Mouse (Mus musculus) frontal cortex, postnatal 14 days (tissue): Measurements from ENCODE around the gene Neurl4.
"Not testable (repeated sequence)": the region's sequence is repeated elsewhere in the genome, so short reads cannot be mapped to it uniquely, and the experiment has no call there.

Source experiments
- DNase-seq, 2 experiments: peaks; one replicate each; pipeline ENCODE4 v3.0.0; 2022; ENCODE audit warnings: low spot score in 2 of 2

The Neurl4 gene

DNA sequence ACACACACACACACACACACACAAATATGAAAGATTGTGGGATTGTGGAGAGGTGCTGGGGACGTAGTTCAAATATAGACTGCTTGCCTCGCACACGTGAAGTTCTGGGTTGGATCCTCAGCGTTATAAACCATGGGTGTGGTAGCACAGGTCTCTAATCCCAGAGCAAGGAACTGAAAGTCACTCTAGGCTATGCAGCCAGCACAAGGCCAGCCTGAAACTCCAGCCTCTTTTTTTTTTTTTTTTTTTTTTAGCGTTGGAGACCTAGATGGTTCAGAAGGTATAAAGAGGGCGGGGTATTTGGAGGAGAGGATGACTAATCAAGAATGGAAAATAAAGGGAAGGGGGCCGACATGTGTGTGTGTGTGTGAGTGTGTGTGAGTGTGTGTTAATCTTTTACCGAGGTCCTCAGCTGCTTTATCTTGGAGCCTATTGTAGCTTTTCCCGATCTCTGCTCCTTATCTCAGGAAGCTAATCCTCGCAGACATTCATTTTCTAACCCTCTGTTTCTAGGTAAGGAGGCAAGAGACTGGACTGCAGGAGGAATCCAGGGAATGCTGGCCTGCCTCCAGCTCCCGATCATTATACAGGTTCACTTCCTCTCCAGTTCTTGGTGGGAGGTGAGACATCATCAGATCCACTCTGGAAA lies 52.5 kb downstream of the Neurl4 start:
- DNase-seq = no peak

DNA sequence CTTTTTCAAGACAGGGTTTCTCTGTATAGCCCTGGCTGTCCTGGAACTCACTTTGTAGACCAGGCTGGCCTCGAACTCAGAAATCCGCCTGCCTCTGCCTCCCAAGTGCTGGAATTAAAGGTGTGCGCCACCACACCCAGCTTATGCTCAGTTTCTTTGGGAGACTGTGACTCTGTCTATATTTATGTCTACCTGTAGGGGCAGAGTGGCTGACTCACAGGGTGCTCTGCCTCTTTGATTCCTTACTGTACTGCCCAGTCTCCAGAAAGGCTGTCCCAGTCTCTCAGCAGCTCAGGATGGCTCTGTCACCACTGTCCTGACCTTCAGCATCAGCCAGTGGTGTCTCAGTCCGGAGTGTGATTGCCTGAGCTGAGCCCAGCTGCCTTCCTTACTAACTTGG lies 54.7 kb downstream of the Neurl4 start:
- DNase-seq = not testable (repeated sequence)

DNA sequence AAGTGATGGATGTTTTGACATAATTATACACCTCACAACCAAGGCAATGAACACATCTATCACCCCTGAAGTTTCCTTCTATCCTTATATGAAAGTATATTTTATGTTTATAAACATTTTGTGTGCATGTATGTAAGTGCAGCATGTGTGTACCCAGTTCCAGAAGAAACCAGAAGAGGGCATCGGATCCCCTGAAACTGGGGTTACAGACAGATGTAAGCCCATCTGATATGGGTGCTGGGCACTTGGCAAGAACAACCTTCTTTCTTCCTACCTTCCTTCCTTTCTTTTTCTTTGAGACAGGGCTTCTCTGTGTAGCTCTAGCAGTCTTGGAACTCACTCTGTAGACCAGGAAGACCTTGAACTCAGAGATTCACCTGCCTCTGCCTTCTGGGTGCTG lies 55.3 kb downstream of the Neurl4 start:
- no peak for DNase-seq

DNA sequence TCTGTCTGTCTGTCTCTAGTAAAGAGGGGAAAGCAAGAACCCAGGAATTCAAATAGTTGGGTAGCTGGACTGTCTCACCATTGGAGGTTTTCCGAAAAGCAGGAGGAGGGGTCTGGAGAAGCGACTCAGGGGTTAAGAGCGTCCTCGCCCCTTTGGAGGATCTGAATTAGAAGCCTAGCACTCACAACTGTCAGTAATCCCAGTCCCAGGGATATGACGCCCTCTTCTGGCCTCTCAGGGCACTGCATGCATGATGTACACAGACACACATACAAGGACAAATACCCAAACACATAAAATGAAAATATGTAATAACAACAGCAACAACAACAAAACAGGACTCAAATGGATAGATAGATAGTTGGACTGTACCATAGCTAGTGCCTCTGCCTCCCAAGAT lies 59.7 kb downstream of the Neurl4 start:
- DNase-seq = no peak

DNA sequence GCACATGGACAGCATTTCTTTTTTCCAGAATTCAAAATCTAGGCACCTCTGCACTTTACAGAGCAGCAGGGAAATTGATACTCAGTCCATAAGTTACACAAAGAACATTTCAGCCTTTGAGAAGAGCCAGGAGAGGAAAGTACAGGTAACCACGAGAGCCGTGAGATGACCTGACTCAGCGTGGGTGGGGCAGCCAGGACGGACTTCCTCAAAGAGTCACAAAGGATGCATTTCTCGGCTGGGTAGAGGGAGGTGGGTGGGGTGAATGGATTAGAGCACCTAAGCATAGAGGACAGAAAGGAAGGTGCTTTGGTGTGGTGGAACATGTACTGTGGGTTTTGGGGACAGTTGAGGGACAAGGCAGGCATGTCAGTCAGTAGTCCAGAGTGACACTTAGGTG lies 61.0 kb downstream of the Neurl4 start:
- DNase-seq = no peak
